Mouse (Mus musculus) embryonic stem cell, embryonic (primary cell): ENCODE measurements around the gene Rora.

Experiments
- CTCF ChIA-PET, 4 experiments: fragments of 300-600 bp in 2 of 4; fragments of 350-600 bp in 2 of 4; sonication (Branson Sonifier 250); formaldehyde crosslinking; loops; one replicate each; lab custom pipeline; 2022; ENCODE audit warnings: inconsistent platforms in 2 of 4; lab: Charles Lee
- POLR2A ChIA-PET, 4 experiments: fragments of 300-600 bp in 2 of 4; fragments of 350-600 bp in 2 of 4; sonication (Branson Sonifier 250); formaldehyde crosslinking; loops; one replicate each; lab custom pipeline; 2022; ENCODE audit warnings: antibody characterized with exemption in 4 of 4, inconsistent platforms in 1 of 4; lab: Charles Lee

The Rora gene

GRCm38 (mm10) chr9:68987290-68988042 is 333.9 kb downstream of the Rora start:
- CTCF ChIA-PET = no interaction called here

GRCm38 (mm10) chr9:68988162-68988911 is 334.8 kb downstream of the Rora start:
- CTCF ChIA-PET = no interaction called here
- POLR2A ChIA-PET = no interaction called here

More at GRCm38 (mm10) chr9:68987290-68988042, 333.9 kb downstream of the Rora start:
- POLR2A ChIA-PET = no interaction called here

GRCm38 (mm10) chr9:68989885-68990449 is 336.4 kb downstream of the Rora start:
- CTCF ChIA-PET = interaction anchor here in 2 of 4 experiments (0.7 kb wide), 2 partner anchors 18 to 258 kb away, joined by 3 read pairs; no protein-coding TSS in a partner anchor

GRCm38 (mm10) chr9:68993881-68994280 is 340.3 kb downstream of the Rora start:
- ChIA-PET CTCF (interaction anchor here in 2 of 4 experiments (0.6 kb wide), 2 partner anchors 11 to 345 kb away, joined by 3 to 6 read pairs; no protein-coding TSS in a partner anchor), POLR2A (no interaction called here)

More at GRCm38 (mm10) chr9:68989885-68990449, 336.4 kb downstream of the Rora start:
- POLR2A ChIA-PET = interaction anchor here in 1 of 4 experiments (0.6 kb wide), 1 partner anchor 300 kb away, joined by 4 read pairs; no protein-coding TSS in a partner anchor

- CTCF ChIA-PET = interaction anchor here in 2 of 4 experiments (0.6 to 1.0 kb wide), 2 partner anchors 225 to 1546 kb away, joined by 3 read pairs; no protein-coding TSS in a partner anchor
- POLR2A ChIA-PET = no interaction called here
These were observed 345.4 kb downstream of the Rora start for GRCm38 (mm10) chr9:68998961-68999360.

GRCm38 (mm10) chr9:69004514-69004913 is 350.9 kb downstream of the Rora start:
- CTCF ChIA-PET = interaction anchor here in 1 of 4 experiments (0.7 kb wide), 1 partner anchor 639 kb away, joined by 4 read pairs; no protein-coding TSS in a partner anchor
- POLR2A ChIA-PET = interaction anchor here in 1 of 4 experiments (0.9 kb wide), 1 partner anchor 562 kb away, joined by 3 read pairs; no protein-coding TSS in a partner anchor

- ChIA-PET CTCF (no interaction called here), POLR2A (no interaction called here)
These were observed 353.1 kb downstream of the Rora start for GRCm38 (mm10) chr9:69006666-69007065.

GRCm38 (mm10) chr9:69008706-69009105 is 355.1 kb downstream of the Rora start:
- CTCF ChIA-PET = interaction anchor here in 1 of 4 experiments (0.6 kb wide), 1 partner anchor 1693 kb away, joined by 3 read pairs; no protein-coding TSS in a partner anchor
- POLR2A ChIA-PET = no interaction called here

GRCm38 (mm10) chr9:69010886-69011285 is 357.3 kb downstream of the Rora start:
- POLR2A ChIA-PET = interaction anchor here in 1 of 4 experiments (0.7 to 1.1 kb wide), 2 partner anchors 27 to 128 kb away, joined by 4 to 5 read pairs; no protein-coding TSS in a partner anchor
- CTCF ChIA-PET = interaction anchor here in 1 of 4 experiments (0.6 kb wide), 1 partner anchor 1299 kb away, joined by 4 read pairs; no protein-coding TSS in a partner anchor

- CTCF ChIA-PET = no interaction called here
- POLR2A ChIA-PET = interaction anchor here in 1 of 4 experiments (0.8 kb wide), 1 partner anchor 13 kb away, joined by 4 read pairs; no protein-coding TSS in a partner anchor
These were observed 359.7 kb downstream of the Rora start for GRCm38 (mm10) chr9:69013186-69013715.

- ChIA-PET CTCF (interaction anchor here in 2 of 4 experiments (0.5 to 0.6 kb wide), 2 partner anchors 189 to 1297 kb away, joined by 3 to 4 read pairs; no protein-coding TSS in a partner anchor), POLR2A (interaction anchor here in 1 of 4 experiments (0.8 kb wide), 1 partner anchor 14 kb away, joined by 4 read pairs; no protein-coding TSS in a partner anchor)
These were observed 360.6 kb downstream of the Rora start for GRCm38 (mm10) chr9:69014203-69014602.

- POLR2A ChIA-PET = no interaction called here
- CTCF ChIA-PET = interaction anchor here in 1 of 4 experiments (0.5 kb wide), 1 partner anchor 354 kb away, joined by 3 read pairs; no protein-coding TSS in a partner anchor
These were observed 366.8 kb downstream of the Rora start for GRCm38 (mm10) chr9:69020381-69020780.

- CTCF ChIA-PET = no interaction called here
- POLR2A ChIA-PET = no interaction called here
These were observed 367.9 kb downstream of the Rora start for GRCm38 (mm10) chr9:69021482-69021881.

- POLR2A ChIA-PET = no interaction called here
- CTCF ChIA-PET = interaction anchor here in 2 of 4 experiments (0.6 kb wide), 2 partner anchors 281 to 553 kb away, joined by 3 to 4 read pairs; no protein-coding TSS in a partner anchor
These were observed 369.7 kb downstream of the Rora start for GRCm38 (mm10) chr9:69023314-69023713.

GRCm38 (mm10) chr9:69028177-69028576 is 374.6 kb downstream of the Rora start:
- POLR2A ChIA-PET = interaction anchor here in 1 of 4 experiments (1.1 kb wide), 1 partner anchor 13 kb away, joined by 3 read pairs; no protein-coding TSS in a partner anchor
- CTCF ChIA-PET = interaction anchor here in 1 of 4 experiments (0.5 kb wide), 1 partner anchor 398 kb away, joined by 3 read pairs; no protein-coding TSS in a partner anchor

- CTCF ChIA-PET = no interaction called here
- POLR2A ChIA-PET = no interaction called here
These were observed 380.8 kb downstream of the Rora start for GRCm38 (mm10) chr9:69034301-69034871.

GRCm38 (mm10) chr9:69035456-69035855 is 381.9 kb downstream of the Rora start:
- ChIA-PET POLR2A (interaction anchor here in 1 of 4 experiments (0.7 kb wide), 1 partner anchor 56 kb away, joined by 5 read pairs; no protein-coding TSS in a partner anchor), CTCF (no interaction called here)

GRCm38 (mm10) chr9:69036296-69036695 is 382.7 kb downstream of the Rora start:
- ChIA-PET POLR2A (no interaction called here), CTCF (interaction anchor here in 1 of 4 experiments (0.6 kb wide), 1 partner anchor 238 kb away, joined by 5 read pairs; no protein-coding TSS in a partner anchor)
